Mouse (Mus musculus): Measurements from ENCODE around the gene Arl6.

GRCm38 (mm10) chr16:59639102-59639691 lies at the start of gene Arl6:
- no peak; the same call in 1 of the 2 replicates for TF ChIP-seq CTCF (IDR thresholded peaks at IDR 0.05; ENCODE audit: borderline replicate concordance, control insufficient read depth, extremely low read depth, insufficient read depth, low read length, poor library complexity)
- TF ChIP-seq POLR2A (IDR thresholded peaks at IDR 0.05; ENCODE audit: control insufficient read depth, extremely low read depth, insufficient read depth, low read length, poor library complexity), result no peak
